Mouse (Mus musculus) thymus, adult 2 months (tissue): ENCODE results near the gene Slc39a7. TPM values are rescaled to one million over a fixed set of nuclear protein-coding genes. Genes with fewer than 3 reads are reported as not detected.

ENCODE experiments used
- DNase-seq: peaks from one replicate; pipeline ENCODE4 v3.0.0; 2021
- H3K27ac ChIP-seq: fragments of 200-500 bp; 2 replicates; pipeline ENCODE4 v1.5.1; 2012; ENCODE audit warnings: low read length, control low read depth; ENCODE audit not compliant: control insufficient read depth, insufficient read depth
- H3K27me3 ChIP-seq: fragments of 200-500 bp; 2 replicates; pipeline ENCODE4 v1.6.1; 2012; ENCODE audit warnings: mild to moderate bottlenecking, low read length, moderate library complexity, mixed read lengths; ENCODE audit not compliant: control insufficient read depth, insufficient read depth
- H3K36me3 ChIP-seq: fragments of 200-500 bp; 2 replicates; pipeline ENCODE4 v1.6.1; 2012; ENCODE audit warnings: mild to moderate bottlenecking, low read length, moderate library complexity; ENCODE audit not compliant: control insufficient read depth, insufficient read depth
- H3K4me1 ChIP-seq: fragments of 200-500 bp; replicated peaks from 2 replicates; pipeline ENCODE4 v1.6.1; 2012; ENCODE audit warnings: low read length; ENCODE audit not compliant: control insufficient read depth, insufficient read depth
- H3K4me3 ChIP-seq: fragments of 200-500 bp; 2 replicates; pipeline ENCODE4 v1.5.1; 2012; ENCODE audit warnings: mild to moderate bottlenecking, low read length, control low read depth, moderate library complexity; ENCODE audit not compliant: control insufficient read depth, insufficient read depth
- CTCF ChIP-seq: fragments of 200-500 bp; IDR thresholded peaks from 2 replicates; pipeline ENCODE4 v1.5.1; 2012; ENCODE audit warnings: mild to moderate bottlenecking, control low read depth, low read length, moderate library complexity, borderline replicate concordance; ENCODE audit not compliant: control insufficient read depth, poor library complexity, insufficient read depth; ENCODE audit errors: extremely low read depth
- POLR2A ChIP-seq: fragments of 200-500 bp; IDR thresholded peaks from 2 replicates; pipeline ENCODE4 v1.6.1; 2012; ENCODE audit warnings: mild to moderate bottlenecking, low read length, control low read depth, moderate library complexity; ENCODE audit not compliant: control insufficient read depth, poor library complexity, insufficient read depth; ENCODE audit errors: extremely low read depth
- WGBS: fragments of 180-500 bp; shearing (Covaris S2); methylation state at CpG from one replicate; pipeline ENCODE4 v1.1.7; 2018; 5-methylcytosine and 5-hydroxymethylcytosine counted together
- polyA plus RNA-seq: library from polyadenylated mRNA; depleted of rRNA; stranded (reverse); fragments of >200 nt; gene quantifications from 2 replicates; pipeline ENCODE4 v1.2.3, GENCODE M21; 2012

Slc39a7 gene
- polyA plus RNA-seq, 1 experiment: 195 TPM

DNA sequence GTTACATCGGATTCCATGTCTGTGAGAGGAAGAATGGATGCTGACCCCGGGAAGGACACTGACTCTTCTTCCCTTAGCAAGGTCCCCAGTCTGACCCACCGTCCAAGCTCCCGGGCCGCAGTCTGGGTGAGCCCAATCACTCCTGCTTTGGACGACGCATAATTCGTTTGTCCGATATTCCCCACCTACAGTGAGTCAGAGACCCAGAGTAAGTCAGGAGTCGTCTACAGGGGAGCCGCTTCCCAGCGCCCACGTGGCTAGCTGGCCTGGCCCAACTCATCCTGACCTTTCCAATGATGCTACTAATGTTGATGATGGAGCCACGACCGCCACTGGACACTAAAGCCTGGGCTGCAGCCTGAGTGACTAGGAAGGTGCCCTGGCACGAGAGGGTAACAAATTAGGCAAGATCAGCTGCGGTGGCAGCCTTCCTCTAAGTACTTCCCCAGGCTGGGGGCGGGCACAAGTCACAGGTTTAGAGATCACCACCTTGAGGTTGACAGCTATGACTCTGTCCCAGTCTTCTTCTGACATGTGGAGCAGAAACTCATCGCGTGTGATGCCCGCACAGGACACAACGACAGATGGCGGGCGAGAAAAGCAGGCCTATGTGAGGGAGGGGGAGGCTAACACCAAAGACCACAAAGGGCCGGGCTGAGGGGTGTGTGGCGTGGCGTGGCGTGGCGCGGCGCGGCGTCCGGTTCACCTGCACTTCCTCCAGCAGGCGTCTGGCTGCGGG lies 4.4 kb downstream of the Slc39a7 start:
- peak; percentile 58 for DNase-seq
- WGBS: 10% methylated on average over 29 of the region's 36 CpGs
- Histone ChIP-seq H3K4me3 (peak overlapping the region; percentile 69), H3K27me3 (no peaks in the 10 kb centered on the region), H3K27ac (peak overlapping the region; percentile 19), H3K36me3 (no peaks in the 10 kb centered on the region), H3K4me1 (peaks cover 48% of the 10 kb centered on the region)
- no peak for TF ChIP-seq CTCF
- no peak for TF ChIP-seq POLR2A

DNA sequence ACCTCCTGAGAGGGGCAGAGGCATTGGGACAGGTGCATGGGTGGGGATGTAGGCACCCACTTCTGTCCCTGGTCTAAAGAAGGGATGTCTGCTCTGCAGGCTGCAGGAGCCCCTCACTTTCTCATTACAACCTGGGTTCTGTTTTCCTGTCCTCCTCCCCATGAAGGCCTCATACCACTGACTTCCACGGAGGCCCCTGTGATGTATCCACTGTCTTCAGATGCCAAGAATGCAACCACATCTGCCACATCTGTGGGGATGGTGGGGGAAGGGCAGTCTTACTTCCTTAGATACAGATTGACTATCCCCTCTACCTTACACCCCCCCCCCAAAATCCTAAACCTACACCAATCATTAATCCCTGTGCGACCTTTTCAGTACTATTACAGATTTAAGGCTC lies 5.3 kb downstream of the Slc39a7 start:
- Histone ChIP-seq H3K4me3 (no peak overlapping the region), H3K27ac (no peak overlapping the region), H3K4me1 (peaks cover 48% of the 10 kb centered on the region), H3K27me3 (no peaks in the 10 kb centered on the region), H3K36me3 (no peaks in the 10 kb centered on the region)
- TF ChIP-seq CTCF (no peak), POLR2A (no peak)
- 45% methylated on average over 2 of the region's 2 CpGs for WGBS
- DNase-seq: no peak

DNA sequence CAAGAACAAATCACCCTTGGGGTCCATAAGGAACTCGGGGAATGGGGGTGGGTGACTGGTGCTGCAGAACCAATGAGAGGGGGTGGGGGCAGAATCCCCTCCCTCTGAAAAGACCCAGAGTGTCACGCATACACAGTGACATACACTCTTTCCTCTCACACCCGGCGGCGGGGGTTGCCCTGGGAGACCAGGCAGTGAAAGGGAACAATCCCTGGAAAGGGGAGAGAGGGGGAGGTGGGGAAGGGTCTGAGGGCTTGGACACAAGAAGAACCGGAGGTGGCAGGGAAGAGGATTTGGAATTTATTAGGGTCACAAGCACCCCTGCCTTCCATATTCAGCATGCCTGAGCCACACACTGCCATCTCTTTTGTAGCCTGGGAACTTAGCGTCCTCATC lies 5.7 kb downstream of the Slc39a7 start:
- Histone ChIP-seq H3K4me1 (peaks cover 46% of the 10 kb centered on the region), H3K27me3 (no peaks in the 10 kb centered on the region), H3K4me3 (no peak overlapping the region), H3K36me3 (no peaks in the 10 kb centered on the region), H3K27ac (no peak overlapping the region)
- 76% methylated on average over 7 of the region's 7 CpGs for WGBS
- no peak for DNase-seq
- TF ChIP-seq CTCF: no peak
- no peak for TF ChIP-seq POLR2A

DNA sequence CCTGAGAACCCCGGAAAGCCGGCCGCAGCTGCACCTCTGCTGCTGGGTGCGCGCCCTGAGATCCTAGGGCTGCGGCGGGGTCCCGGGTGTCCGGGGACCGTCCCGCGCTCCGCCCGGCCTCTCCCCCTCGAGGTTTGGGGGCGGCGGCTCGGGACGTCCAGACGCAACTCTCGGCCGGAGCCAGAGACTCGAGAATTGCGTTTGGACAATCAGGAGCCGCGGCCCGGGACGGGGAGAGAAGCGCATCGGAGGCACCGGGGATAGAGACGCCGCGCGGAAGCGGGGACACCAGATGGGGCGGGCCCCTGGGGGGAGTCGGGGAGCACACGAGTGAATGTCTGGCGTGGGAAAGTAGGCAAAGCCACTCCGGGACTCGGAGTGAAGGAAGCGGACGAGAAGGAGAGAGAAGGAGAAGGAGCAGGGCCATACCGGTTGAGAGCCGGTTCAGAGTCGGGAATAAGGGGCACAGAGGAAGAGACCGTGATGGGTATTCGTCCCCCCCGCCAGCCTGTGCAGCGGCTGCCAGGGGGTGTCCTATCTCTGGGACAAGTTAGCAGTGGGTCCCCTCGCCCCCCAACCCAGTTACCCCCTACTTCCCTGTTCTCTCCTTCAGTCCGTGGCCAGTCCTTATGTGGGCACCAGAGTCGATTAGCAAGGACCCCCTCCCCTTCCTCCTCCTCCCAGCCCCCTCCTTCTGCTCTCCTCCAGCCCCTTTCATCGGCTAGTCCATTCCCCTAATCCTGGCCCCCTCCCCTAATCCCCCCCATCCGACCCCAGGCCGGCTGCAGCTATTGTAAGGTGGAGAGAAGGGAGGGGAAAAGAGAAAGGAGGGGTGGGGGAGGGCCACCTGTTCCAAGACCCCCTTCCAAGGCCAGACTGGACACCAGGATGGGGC lies 6.4 kb downstream of the Slc39a7 start:
- DNase-seq: no peak

GRCm38 (mm10) chr17:34024317-34024821 lies 7.1 kb downstream of the Slc39a7 start, which contains the start of gene Ring1:
TSS of gene Ring1 (minus strand) at chr17:34024680.
- no peak within 1 kb of the TSS; the same call in 1 of the 2 replicates for H3K27ac ChIP-seq
- no peaks in the 10 kb centered on the region for H3K27me3 ChIP-seq
- no peaks in the 10 kb centered on the region for H3K36me3 ChIP-seq
- DNase-seq: peak; percentile 89
- TF ChIP-seq CTCF (0 out of 2 replicates have a peak, but pooled peaks have one; percentile 28), POLR2A (peak; percentile 81)
- H3K4me1 ChIP-seq: peaks cover 35% of the 10 kb centered on the region
- H3K4me3 ChIP-seq: peak within 1 kb of the TSS; percentile 74
- under 1% methylated on average over 47 of the region's 58 CpGs for WGBS

More for the DNA sequence above, 6.4 kb downstream of the Slc39a7 start:
- Histone ChIP-seq H3K27me3 (no peaks in the 10 kb centered on the region), H3K4me3 (peak overlapping the region; percentile 74), H3K36me3 (no peaks in the 10 kb centered on the region), H3K4me1 (peaks cover 39% of the 10 kb centered on the region), H3K27ac (no peak overlapping the region; the same call in 1 of the 2 replicates)
- TF ChIP-seq CTCF (0 out of 2 replicates have a peak, but pooled peaks have one; percentile 5), POLR2A (peak; percentile 19; the same call in 1 of the 2 replicates)
- 4% methylated on average over 57 of the region's 57 CpGs for WGBS

DNA sequence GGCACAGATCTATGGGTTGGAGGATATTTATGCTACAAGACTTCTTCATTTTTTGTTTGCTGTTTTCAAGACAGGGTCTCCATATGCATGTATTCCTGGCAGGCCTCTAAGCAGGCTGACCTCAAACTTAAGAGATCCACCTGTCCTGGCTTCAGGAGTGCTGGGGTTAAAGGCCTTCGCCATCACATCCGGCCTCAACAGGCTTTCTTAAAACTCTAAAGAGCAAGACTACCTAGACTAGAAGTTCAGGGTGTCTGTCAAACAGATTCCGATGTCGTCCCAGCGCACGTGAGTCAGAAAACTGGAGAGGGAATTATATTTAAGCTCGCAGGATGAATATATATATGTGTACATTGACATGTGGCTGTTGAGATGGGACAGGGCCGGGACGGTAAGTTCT lies 7.8 kb downstream of the Slc39a7 start:
- no peak for DNase-seq
- Histone ChIP-seq H3K4me1 (peaks cover 35% of the 10 kb centered on the region), H3K27ac (no peak overlapping the region), H3K4me3 (no peak overlapping the region; the same call in 1 of the 2 replicates), H3K36me3 (no peaks in the 10 kb centered on the region), H3K27me3 (no peaks in the 10 kb centered on the region)
- TF ChIP-seq CTCF: no peak
- no peak for TF ChIP-seq POLR2A
- WGBS: 80% methylated on average over 9 of the region's 9 CpGs
